Mouse (Mus musculus) kidney, postnatal 0 days (tissue): Measurements from ENCODE around the gene Ndufb4. TPM values are rescaled to one million over a fixed set of nuclear protein-coding genes. Genes with fewer than 3 reads are reported as not detected.
"Not testable (repeated sequence)": the region's sequence is repeated elsewhere in the genome, so short reads cannot be mapped to it uniquely, and the experiment has no call there.

Experiments
- ATAC-seq: fragments of 200-750 bp; cut with Nextera tagmentation; replicated peaks from 2 replicates; pipeline ENCODE4 v1.8.0; 2017; ENCODE audit warnings: low read depth, moderate number of reproducible peaks, moderate TSS enrichment, moderate library complexity; ENCODE audit not compliant: low FRiP score
- DNase-seq: peaks from one replicate; pipeline ENCODE4 v3.0.0-alpha.2; 2016; ENCODE audit warnings: low spot score
- H3K27ac ChIP-seq: fragments of 300-500 bp; sonication (generic); 2 replicates; pipeline ENCODE4 v1.5.1; 2014; ENCODE audit warnings: mild to moderate bottlenecking
- H3K27me3 ChIP-seq: fragments of 300-500 bp; sonication (generic); 2 replicates; pipeline ENCODE4 v1.6.1; 2014; ENCODE audit warnings: low read length, mixed read lengths; ENCODE audit not compliant: insufficient read depth
- H3K36me3 ChIP-seq: fragments of 300-500 bp; sonication (generic); 2 replicates; pipeline ENCODE4 v1.6.1; 2014; ENCODE audit warnings: low read length, mixed read lengths; ENCODE audit not compliant: insufficient read depth
- H3K4me1 ChIP-seq: fragments of 300-500 bp; sonication (generic); replicated peaks from 2 replicates; pipeline ENCODE4 v1.6.1; 2014; ENCODE audit warnings: antibody characterized with exemption, low read length, mixed read lengths; ENCODE audit not compliant: insufficient read depth
- H3K4me2 ChIP-seq: fragments of 300-500 bp; sonication (generic); 2 replicates; pipeline ENCODE4 v1.6.1; 2014; ENCODE audit warnings: mild to moderate bottlenecking, low read length, moderate library complexity, mixed read lengths
- H3K4me3 ChIP-seq: fragments of 300-500 bp; sonication (generic); replicated peaks from 2 replicates; pipeline ENCODE4 v1.5.1; 2014; ENCODE audit warnings: low read depth, low read length
- H3K9ac ChIP-seq: fragments of 300-500 bp; sonication (generic); 2 replicates; pipeline ENCODE4 v1.6.1; 2014; ENCODE audit warnings: low read depth, low read length
- H3K9me3 ChIP-seq: fragments of 300-500 bp; sonication (generic); replicated peaks from 2 replicates; pipeline ENCODE4 v1.6.1; 2016; ENCODE audit warnings: low read length, inconsistent platforms, mixed read lengths
- CTCF ChIP-seq: IDR thresholded peaks from 2 replicates; pipeline ENCODE4 v1.5.1; 2016; ENCODE audit warnings: antibody characterized with exemption, low read depth, mild to moderate bottlenecking, moderate library complexity
- WGBS: fragments of 180-500 bp; shearing (Covaris S2); extraction: QIAGEN DNeasy Blood & Tissue Kit; methylation state at CpG from one replicate; pipeline ENCODE4 v1.1.7; 2014; 5-methylcytosine and 5-hydroxymethylcytosine counted together
- polyA plus RNA-seq: library from polyadenylated mRNA; unstranded; fragments of >200 nt; fragmentation: Nextera tagmentation; extraction: Ambion mirVana; gene quantifications from 2 replicates; pipeline ENCODE4 v1.2.1, GENCODE M21; 2015

Gene Ndufb4
- polyA plus RNA-seq, 1 experiment from 2014 or later: 159 TPM

- H3K9me3 ChIP-seq: no peaks in the 10 kb centered on the region
- no peak overlapping the region for H3K4me2 ChIP-seq
- no peaks in the 10 kb centered on the region for H3K4me1 ChIP-seq
- H3K9ac ChIP-seq: no peak overlapping the region
- WGBS: 94% methylated on average over 8 of the region's 8 CpGs
- H3K27me3 ChIP-seq: no peaks in the 10 kb centered on the region
- ATAC-seq: no peak
- H3K27ac ChIP-seq: no peak overlapping the region
- no peak overlapping the region for H3K4me3 ChIP-seq
- no peak for DNase-seq
- peaks cover 16% of the 10 kb centered on the region for H3K36me3 ChIP-seq
- TF ChIP-seq CTCF: no peak
Measured at GRCm38 (mm10) chr16:37645211-37645610, 9.0 kb downstream of the Ndufb4 start.

- no peak overlapping the region for H3K27ac ChIP-seq
- H3K9ac ChIP-seq: no peak overlapping the region
- DNase-seq (no peak), ATAC-seq (no peak)
- H3K4me3 ChIP-seq: no peak overlapping the region
- no peaks in the 10 kb centered on the region for H3K9me3 ChIP-seq
- TF ChIP-seq CTCF: no peak
- 90% methylated on average over 5 of the region's 5 CpGs for WGBS
- no peak overlapping the region for H3K4me2 ChIP-seq
- H3K36me3 ChIP-seq: peaks cover 16% of the 10 kb centered on the region
- no peaks in the 10 kb centered on the region for H3K27me3 ChIP-seq
- no peaks in the 10 kb centered on the region for H3K4me1 ChIP-seq
Measured at GRCm38 (mm10) chr16:37644486-37644885, 9.8 kb downstream of the Ndufb4 start.

- ATAC-seq: not testable (repeated sequence)
Measured at GRCm38 (mm10) chr16:37640522-37640921, 13.7 kb downstream of the Ndufb4 start.

GRCm38 (mm10) chr16:37637802-37638201 lies 16.5 kb downstream of the Ndufb4 start:
- Histone ChIP-seq H3K4me1 (no peaks in the 10 kb centered on the region), H3K27ac (no peak overlapping the region), H3K9me3 (no peaks in the 10 kb centered on the region), H3K4me2 (no peak overlapping the region), H3K27me3 (no peaks in the 10 kb centered on the region), H3K36me3 (no peaks in the 10 kb centered on the region), H3K4me3 (no peak overlapping the region), H3K9ac (no peak overlapping the region)
- ATAC-seq: no peak
- DNase-seq: no peak
- TF ChIP-seq CTCF: no peak

More at GRCm38 (mm10) chr16:37640522-37640921, 13.7 kb downstream of the Ndufb4 start:
- H3K4me2 ChIP-seq, DNase-seq, H3K9me3 ChIP-seq, H3K9ac ChIP-seq, H3K27ac ChIP-seq, H3K4me3 ChIP-seq, H3K4me1 ChIP-seq, H3K36me3 ChIP-seq, H3K27me3 ChIP-seq: not testable (repeated sequence)

- no peak overlapping the region for H3K4me2 ChIP-seq
- DNase-seq: no peak
- H3K27me3 ChIP-seq: no peaks in the 10 kb centered on the region
- H3K27ac ChIP-seq: no peak overlapping the region
- H3K4me3 ChIP-seq: no peak overlapping the region
- H3K9ac ChIP-seq: no peak overlapping the region
- no peaks in the 10 kb centered on the region for H3K4me1 ChIP-seq
- no peaks in the 10 kb centered on the region for H3K9me3 ChIP-seq
- no peak for ATAC-seq
- H3K36me3 ChIP-seq: no peaks in the 10 kb centered on the region
- TF ChIP-seq CTCF: peak; percentile 51
- WGBS: 40% methylated on average over 6 of the region's 6 CpGs
Measured at GRCm38 (mm10) chr16:37636107-37636506, 18.1 kb downstream of the Ndufb4 start.

GRCm38 (mm10) chr16:37635095-37635494 lies 19.2 kb downstream of the Ndufb4 start:
- H3K4me3 ChIP-seq: no peak overlapping the region
- H3K27ac ChIP-seq: no peak overlapping the region
- no peak overlapping the region for H3K9ac ChIP-seq
- WGBS: 97% methylated on average over 1 of the region's 1 CpGs
- no peak overlapping the region for H3K4me2 ChIP-seq
- H3K36me3 ChIP-seq: no peaks in the 10 kb centered on the region
- DNase-seq (no peak), ATAC-seq (no peak)
- no peaks in the 10 kb centered on the region for H3K4me1 ChIP-seq
- TF ChIP-seq CTCF: no peak
- H3K27me3 ChIP-seq: no peaks in the 10 kb centered on the region
- no peaks in the 10 kb centered on the region for H3K9me3 ChIP-seq

GRCm38 (mm10) chr16:37634578-37634977 lies 19.7 kb downstream of the Ndufb4 start:
- Histone ChIP-seq H3K9me3 (no peaks in the 10 kb centered on the region), H3K4me2 (no peak overlapping the region), H3K4me1 (no peaks in the 10 kb centered on the region), H3K27ac (no peak overlapping the region), H3K36me3 (no peaks in the 10 kb centered on the region), H3K9ac (no peak overlapping the region), H3K4me3 (no peak overlapping the region), H3K27me3 (no peaks in the 10 kb centered on the region)
- 75% methylated on average over 9 of the region's 9 CpGs for WGBS
- DNase-seq (no peak), ATAC-seq (no peak)
- TF ChIP-seq CTCF: no peak
